Mouse (Mus musculus) embryonic fibroblast, embryonic 13.5 days (primary cell): ENCODE measurements around the gene Agap1.

Experiments used
- CTCF ChIP-seq: IDR thresholded peaks from 2 replicates; pipeline ENCODE4 v1.5.1; 2011; ENCODE audit warnings: mild to moderate bottlenecking, control low read depth, low read length, moderate library complexity, borderline replicate concordance; ENCODE audit not compliant: insufficient read depth
- POLR2A ChIP-seq: IDR thresholded peaks from 2 replicates; pipeline ENCODE4 v1.6.1; 2011; ENCODE audit warnings: low read depth, mild to moderate bottlenecking, control low read depth, low read length, moderate library complexity

GRCm38 (mm10) chr1:89452138-89452537 lies 2.5 kb upstream of the Agap1 start:
- no peak for TF ChIP-seq CTCF
- no peak for TF ChIP-seq POLR2A
